Mouse (Mus musculus) CD4-positive naive resting alpha-beta T cell, adult 57 days (primary cell): ENCODE data around the gene Numa1. TPM values are rescaled to one million over a fixed set of nuclear protein-coding genes. Genes with fewer than 3 reads are reported as not detected.

Experiments
- total RNA-seq: library from RNA; stranded (reverse); gene quantifications from one replicate; pipeline ENCODE4 v1.2.4, GENCODE M21; 2023

Numa1 gene
- 348 TPM for total RNA-seq

DNA sequence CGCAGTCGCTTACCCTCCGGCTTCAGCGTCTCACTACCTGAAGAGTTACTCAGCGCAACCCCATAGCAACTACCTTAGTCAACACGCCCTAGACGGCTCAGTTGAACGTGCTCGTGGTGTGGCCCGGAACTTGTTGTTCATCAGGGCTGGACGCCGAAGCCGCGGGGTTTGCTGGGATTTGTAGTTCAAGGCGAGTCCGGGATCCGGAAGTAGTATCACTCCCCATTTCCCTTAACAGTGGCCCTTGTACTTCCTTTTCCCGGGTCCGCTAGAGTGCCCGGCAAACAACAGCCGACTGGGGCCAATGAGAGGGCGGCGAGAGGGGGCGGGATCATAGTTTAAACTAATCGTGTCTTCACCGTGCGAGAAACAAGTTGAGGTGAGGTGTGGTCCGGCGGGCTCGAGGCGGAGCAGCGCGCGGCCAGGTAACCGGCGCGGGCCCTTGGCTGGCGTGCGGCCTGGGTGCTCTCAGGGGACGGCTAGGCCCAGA is at the start of gene Numa1, which contains the start of gene Lrrc51:
TSS of gene Numa1 (plus strand) at position 361 of the 490 bp plus-strand sequence.
TSS of gene Lrrc51 (minus strand) at position 145 of the 490 bp plus-strand sequence.

DNA sequence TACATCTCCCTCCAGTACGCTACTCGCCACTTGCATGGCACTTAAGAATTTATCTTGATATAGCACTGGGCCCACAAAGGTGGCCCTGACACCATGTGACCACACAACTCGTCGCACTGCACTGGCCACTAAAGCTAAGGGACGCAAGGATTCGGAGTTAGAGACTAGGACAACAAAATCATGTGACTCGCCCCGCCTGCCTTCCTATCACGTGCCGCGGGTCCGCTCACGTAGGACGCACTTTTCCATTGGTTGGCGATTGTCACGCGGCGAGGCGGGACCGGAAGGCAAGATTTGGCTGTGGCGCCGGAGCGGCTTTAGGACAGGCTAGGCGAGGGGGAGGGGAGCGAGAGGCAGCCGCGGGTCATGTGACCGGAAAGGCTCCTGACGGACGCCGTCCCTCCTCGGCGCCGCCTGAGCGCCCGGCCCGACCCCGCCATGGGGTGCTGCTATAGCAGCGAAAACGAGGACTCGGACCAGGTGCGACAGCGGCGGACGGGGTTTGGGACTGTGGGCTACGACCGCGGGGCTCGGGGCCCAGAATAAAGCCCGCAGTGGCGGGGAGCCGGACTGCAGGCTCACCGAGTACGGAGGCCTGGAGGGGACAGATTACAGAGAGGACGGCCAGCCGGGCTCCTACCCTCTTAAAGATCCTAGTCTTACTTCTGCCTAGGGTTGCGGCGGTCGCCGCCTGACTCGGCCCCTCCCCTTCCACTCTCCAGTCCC is 28.2 kb upstream of the Numa1 start, which contains the start of gene Lamtor1:
TSS of gene Lamtor1 (plus strand) at position 344 of the 726 bp plus-strand sequence.

DNA sequence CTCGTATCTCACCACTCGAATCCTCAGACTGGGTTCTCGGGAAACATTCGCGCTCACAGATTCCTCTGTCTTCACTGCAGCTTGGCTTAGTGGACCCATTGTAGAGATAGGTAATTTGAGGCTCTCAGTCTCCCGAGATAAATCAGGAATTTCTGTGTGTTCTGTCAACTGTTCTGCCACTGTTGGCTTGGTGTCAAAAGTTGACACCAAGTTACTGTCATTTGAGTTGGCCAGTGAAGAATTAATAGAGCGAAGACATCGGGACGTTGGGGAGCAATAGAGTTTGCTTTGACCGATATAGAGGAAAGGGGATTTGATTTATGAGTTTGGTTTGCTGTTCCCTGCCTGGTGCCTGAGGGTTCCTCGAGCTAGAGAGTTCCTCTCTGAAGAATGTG is 27.6 kb upstream of the Numa1 start, which contains the start of gene Tomt:
TSS of gene Tomt (minus strand) at position 73 of the 395 bp plus-strand sequence.

DNA sequence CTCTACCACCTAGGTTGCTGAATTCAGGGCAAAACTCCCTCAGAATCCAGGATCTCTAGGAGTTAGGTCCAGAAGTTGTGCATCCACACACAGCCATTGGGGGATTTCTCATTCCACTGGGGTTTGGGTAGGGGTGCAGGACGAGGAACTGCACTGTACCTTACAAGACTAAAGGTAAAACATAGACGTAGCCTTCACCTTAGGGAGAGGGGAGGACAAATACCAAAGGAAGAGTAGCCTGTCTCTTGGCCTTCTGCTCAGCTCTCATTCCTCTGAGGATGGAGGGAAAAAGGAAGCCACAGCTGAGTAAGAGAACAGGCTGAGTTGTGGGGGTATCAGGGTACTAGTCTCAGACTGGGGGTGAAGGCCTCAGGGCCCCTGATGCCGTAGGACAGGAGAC is 84.7 kb downstream of the Numa1 start, which contains the start of gene Il18bp:
TSS of gene Il18bp (minus strand) at position 101 of the 400 bp plus-strand sequence.

Other genes with a start within 250 kb of the Numa1 start
- not detected for gene Phox2a, start 115.8 kb upstream of the Numa1 start, total RNA-seq
- gene Inppl1, start 95.9 kb upstream of the Numa1 start, total RNA-seq, result 20.5 TPM
- not detected for gene Folr2, start 76.9 kb upstream of the Numa1 start, total RNA-seq
- 38.9 TPM for gene Anapc15, start 70.4 kb upstream of the Numa1 start, total RNA-seq
- not detected for gene Folr1, start 63.3 kb upstream of the Numa1 start, total RNA-seq
- gene Lamtor1, start 28.2 kb upstream of the Numa1 start, total RNA-seq, result 57.3 TPM
- 0.44 TPM for gene Tomt, start 27.8 kb upstream of the Numa1 start, total RNA-seq
- 2.6 TPM for gene Lrrc51, start 216 bp upstream of the Numa1 start, total RNA-seq
- 13.0 TPM for gene Il18bp, start 84.6 kb downstream of the Numa1 start, total RNA-seq
- 34.6 TPM for gene Rnf121, start 131.4 kb downstream of the Numa1 start, total RNA-seq
- 40.5 TPM for gene Xndc1, start 131.4 kb downstream of the Numa1 start, total RNA-seq
- 6.6 TPM for gene Xntrpc, start 131.6 kb downstream of the Numa1 start, total RNA-seq
- gene Trpc2, start 149.0 kb downstream of the Numa1 start, total RNA-seq, result 2.1 TPM
- gene Art1, start 167.6 kb downstream of the Numa1 start, total RNA-seq, result not detected
- 2.2 TPM for gene Art5, start 175.4 kb downstream of the Numa1 start, total RNA-seq
- gene Chrna10, start 182.7 kb downstream of the Numa1 start, total RNA-seq, result not detected